Mouse (Mus musculus) lung, adult 2 months (tissue): ENCODE data around the gene Plxnc1.

Experiments used
- CTCF ChIP-seq: fragments of 200-500 bp; IDR thresholded peaks from 2 replicates; pipeline ENCODE4 v1.5.1; 2011; ENCODE audit warnings: mild to moderate bottlenecking, low read length, control low read depth; ENCODE audit not compliant: insufficient read depth
- POLR2A ChIP-seq: fragments of 200-500 bp; IDR thresholded peaks from 2 replicates; pipeline ENCODE4 v1.6.1; 2011; ENCODE audit warnings: low read depth, mild to moderate bottlenecking, control low read depth, low read length, borderline replicate concordance; ENCODE audit errors: extremely low read depth

DNA sequence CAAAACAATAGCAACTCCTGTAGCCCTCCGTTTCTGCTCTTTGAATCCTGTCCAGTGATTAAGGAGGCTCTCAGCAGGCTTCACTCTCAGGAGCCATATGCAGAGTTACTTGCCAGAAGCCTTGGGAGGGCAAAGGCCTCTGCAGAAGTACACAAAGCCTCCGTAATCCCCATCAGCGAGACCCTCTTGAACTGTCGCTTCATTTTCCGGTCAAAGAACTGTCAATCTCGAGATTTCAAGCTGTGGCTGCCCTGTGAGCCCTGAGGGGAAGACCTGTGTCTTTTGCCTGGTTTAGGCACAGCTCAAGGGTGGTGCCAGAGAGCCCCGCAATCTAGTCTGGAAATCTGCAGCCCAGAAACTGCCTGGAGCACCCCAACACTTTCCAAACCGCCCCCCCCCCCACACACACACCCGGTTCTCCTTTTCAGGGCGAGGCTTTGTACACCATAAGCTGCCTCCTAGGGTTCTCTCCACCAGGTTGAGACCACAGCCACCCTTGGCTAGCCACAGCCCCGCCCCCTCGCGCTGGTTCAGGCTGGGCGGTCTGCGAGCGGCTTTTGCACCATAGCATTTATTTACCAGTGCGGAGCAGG lies 2.1 kb downstream of the Plxnc1 start:
- TF ChIP-seq CTCF (no peak), POLR2A (no peak)
